Mouse (Mus musculus) limb, embryonic 10.5 days (tissue): ENCODE results near the gene Cep85l. TPM values are rescaled to one million over a fixed set of nuclear protein-coding genes. Genes with fewer than 3 reads are reported as not detected.

ENCODE experiments used
- DNase-seq: peaks from one replicate; pipeline ENCODE4 v3.0.0-alpha.2; 2017; ENCODE audit warnings: low spot score
- H3K27ac ChIP-seq: fragments of 300-500 bp; sonication (generic); 2 replicates; pipeline ENCODE4 v1.5.1; 2016; ENCODE audit warnings: mild to moderate bottlenecking
- H3K27me3 ChIP-seq: fragments of 300-500 bp; sonication (generic); 2 replicates; pipeline ENCODE4 v1.6.1; 2016; ENCODE audit warnings: low read depth, mild to moderate bottlenecking; ENCODE audit not compliant: poor library complexity, severe bottlenecking
- H3K36me3 ChIP-seq: fragments of 300-500 bp; sonication (generic); 2 replicates; pipeline ENCODE4 v1.6.1; 2016; ENCODE audit warnings: mild to moderate bottlenecking, moderate library complexity
- H3K4me1 ChIP-seq: fragments of 300-500 bp; sonication (generic); 2 replicates; pipeline ENCODE4 v1.6.1; 2016
- H3K4me3 ChIP-seq: fragments of 300-500 bp; sonication (generic); 2 replicates; pipeline ENCODE4 v1.5.1; 2016; ENCODE audit warnings: mild to moderate bottlenecking, moderate library complexity
- H3K9me3 ChIP-seq: fragments of 300-500 bp; sonication (generic); replicated peaks from 2 replicates; pipeline ENCODE4 v1.6.1; 2016; ENCODE audit warnings: mild to moderate bottlenecking
- WGBS: fragments of 180-500 bp; shearing (Covaris S2); methylation state at CpG from one replicate; pipeline ENCODE4 v1.1.7; 2016; 5-methylcytosine and 5-hydroxymethylcytosine counted together
- polyA plus RNA-seq: library from polyadenylated mRNA; unstranded; fragments of >200 nt; fragmentation: Nextera tagmentation; extraction: Ambion mirVana; gene quantifications from 2 replicates; pipeline ENCODE4 v1.2.1, GENCODE M21; 2016

The Cep85l gene
- polyA plus RNA-seq, 1 experiment from 2014 or later, result 6.1 TPM

DNA sequence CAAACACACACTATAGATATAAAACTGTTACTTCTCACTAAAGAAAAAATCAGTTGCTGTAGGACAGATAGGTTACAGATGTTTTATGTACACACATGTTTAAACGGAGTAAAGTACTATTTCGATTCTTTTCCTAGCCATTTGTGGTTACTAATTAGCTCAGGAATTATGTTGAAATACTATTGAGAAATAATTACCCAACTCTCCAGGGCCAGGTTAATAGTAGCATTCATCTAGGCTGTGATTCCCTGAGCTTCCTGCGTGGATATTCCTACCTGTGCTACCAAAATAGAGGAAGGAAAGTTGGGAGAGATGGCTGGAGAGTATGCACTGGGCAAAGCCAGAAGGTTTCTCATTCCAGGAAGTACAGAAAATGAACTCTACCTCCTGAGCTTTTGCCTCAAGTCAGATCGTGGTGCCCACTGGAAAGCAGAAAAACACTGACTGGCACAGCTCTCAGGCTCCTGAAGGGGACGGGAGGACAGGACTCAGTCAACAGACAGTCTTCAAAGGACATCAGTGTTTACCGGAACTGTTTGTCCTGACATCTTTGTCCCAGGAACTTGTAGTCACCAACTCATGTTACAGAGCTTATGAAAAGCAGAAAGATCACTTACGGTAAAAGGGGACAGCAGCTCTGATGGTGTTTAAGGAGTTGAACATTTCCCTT lies 3.1 kb upstream of the Cep85l start:
- no peaks in the 10 kb centered on the region for H3K36me3 ChIP-seq
- H3K4me3 ChIP-seq, result no peak overlapping the region
- DNase-seq, result no peak
- H3K4me1 ChIP-seq, result peaks cover 21% of the 10 kb centered on the region
- WGBS, result 76% methylated on average over 7 of the region's 7 CpGs
- no peaks in the 10 kb centered on the region for H3K9me3 ChIP-seq
- H3K27me3 ChIP-seq, result no peaks in the 10 kb centered on the region
- H3K27ac ChIP-seq, result no peak overlapping the region

DNA sequence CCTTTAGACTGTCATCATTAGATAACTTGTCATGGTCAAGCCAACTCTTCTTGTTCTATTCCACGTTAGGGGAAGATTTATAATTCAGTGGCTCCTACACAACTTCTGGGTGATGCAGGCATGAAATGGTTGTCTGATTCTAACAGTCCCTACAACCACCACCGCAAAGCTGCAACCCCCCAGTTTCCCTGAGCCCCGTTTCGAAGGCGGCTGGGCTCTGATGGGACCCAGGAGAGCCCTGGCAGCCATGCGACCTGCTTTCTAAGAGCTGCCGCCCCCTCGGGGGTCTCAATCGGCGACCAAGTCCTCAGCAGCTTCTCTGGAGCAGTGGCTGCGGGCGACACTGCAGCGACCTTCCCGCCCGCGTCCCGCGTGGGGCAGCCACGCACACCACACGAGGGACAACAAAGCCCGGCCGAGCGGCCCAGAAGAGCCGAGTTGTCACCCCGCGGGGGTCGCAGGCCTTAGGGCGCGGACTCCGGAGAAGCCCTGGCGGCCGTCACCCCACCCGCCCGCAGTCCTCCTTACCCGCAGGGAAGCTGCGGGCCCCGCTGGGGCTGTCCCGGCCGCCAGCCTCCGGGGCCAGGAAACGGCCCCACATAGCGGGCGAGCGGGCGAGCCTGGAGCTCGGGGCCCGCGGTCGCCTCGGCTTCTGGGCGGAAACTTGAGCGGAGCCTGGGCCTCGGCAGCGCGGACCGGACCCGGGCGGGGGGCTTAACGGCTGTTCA lies 602 bp downstream of the Cep85l start:
- no peaks in the 10 kb centered on the region for H3K36me3 ChIP-seq
- peak overlapping the region; percentile 97 for H3K4me3 ChIP-seq
- peak overlapping the region; percentile 98 for H3K27ac ChIP-seq
- H3K27me3 ChIP-seq, result no peaks in the 10 kb centered on the region
- no peaks in the 10 kb centered on the region for H3K9me3 ChIP-seq
- under 1% methylated on average over 59 of the region's 59 CpGs for WGBS
- no peak for DNase-seq
- H3K4me1 ChIP-seq, result peaks cover 33% of the 10 kb centered on the region

DNA sequence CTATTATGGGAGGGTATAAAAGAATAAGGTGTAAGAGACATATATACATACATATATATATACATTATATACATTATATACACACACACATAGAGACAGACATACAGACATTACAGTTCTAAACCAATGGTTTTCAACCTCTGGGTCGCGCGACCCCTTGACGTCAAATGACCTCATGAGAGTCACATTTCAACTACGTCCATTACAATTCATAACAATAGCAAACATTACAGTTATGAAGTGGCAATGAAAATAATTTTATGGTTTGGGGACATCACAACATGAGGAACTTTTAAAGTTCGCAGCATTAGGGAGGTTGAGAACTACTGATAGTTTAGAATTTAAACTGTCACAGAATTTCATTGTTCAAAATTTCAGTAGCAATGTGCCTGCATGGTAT lies 1.5 kb downstream of the Cep85l start:
- H3K4me3 ChIP-seq, result peak overlapping the region; percentile 97
- 0 out of 2 replicates have a peak, but pooled peaks cover 2% of the 10 kb centered on the region for H3K36me3 ChIP-seq
- peaks cover 33% of the 10 kb centered on the region for H3K4me1 ChIP-seq
- 81% methylated on average over 6 of the region's 6 CpGs for WGBS
- H3K27ac ChIP-seq, result no peak overlapping the region
- H3K9me3 ChIP-seq, result no peaks in the 10 kb centered on the region
- no peak for DNase-seq
- no peaks in the 10 kb centered on the region for H3K27me3 ChIP-seq

DNA sequence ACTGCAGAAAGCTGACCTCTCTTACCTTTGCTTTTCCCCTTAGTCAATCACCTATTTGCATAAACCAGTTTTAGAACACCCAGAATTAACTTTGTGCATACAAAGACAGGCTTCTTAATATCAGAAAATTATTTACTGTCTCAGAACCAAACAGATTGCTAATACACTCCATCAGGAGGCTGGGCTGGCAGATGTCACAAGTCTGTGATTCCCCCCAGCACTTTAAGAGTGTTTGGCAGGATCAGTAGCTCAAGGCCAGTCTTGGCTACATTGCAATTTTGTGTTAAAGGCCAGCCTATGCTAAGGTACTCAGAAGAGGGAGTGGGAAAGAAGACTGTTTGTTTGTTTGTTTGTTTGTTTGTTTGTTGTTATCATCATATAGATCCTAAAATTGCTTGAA lies 2.7 kb downstream of the Cep85l start:
- Histone ChIP-seq H3K4me1 (peaks cover 33% of the 10 kb centered on the region), H3K27me3 (no peaks in the 10 kb centered on the region), H3K36me3 (peaks cover 8% of the 10 kb centered on the region), H3K9me3 (no peaks in the 10 kb centered on the region), H3K4me3 (no peak overlapping the region), H3K27ac (no peak overlapping the region)
- no peak for DNase-seq

DNA sequence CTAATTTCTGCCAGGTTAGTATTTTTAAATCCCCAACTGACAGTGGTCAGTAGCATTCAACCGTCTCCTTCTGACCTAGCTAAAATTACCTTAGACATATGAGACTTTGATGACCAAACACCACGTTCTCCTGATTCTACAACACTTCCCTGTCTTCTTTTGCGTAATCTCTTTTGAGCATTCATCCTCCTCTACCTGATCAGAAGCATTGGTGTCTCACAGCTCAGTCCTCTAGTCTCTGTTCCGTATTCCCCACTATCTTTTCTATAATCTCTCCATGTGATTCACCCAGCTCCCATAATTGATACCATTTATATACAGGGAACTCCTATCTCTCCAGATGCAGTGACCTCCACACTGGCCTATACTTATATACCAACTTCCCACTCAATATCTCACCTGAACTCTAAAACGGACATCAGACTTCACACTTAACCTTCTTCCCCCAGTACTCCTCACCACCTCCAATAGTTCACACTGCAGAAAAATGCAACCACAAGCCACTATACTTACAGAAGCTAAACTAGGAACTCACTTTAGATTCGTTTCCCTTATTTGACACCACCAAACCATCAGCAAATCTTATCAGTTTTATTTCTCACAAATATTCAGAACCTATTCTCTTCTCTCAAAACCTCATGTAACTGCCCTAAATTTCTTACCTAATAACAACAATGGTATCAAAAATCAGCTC lies 5.7 kb downstream of the Cep85l start:
- Histone ChIP-seq H3K9me3 (no peaks in the 10 kb centered on the region; the same call in 1 of the 2 replicates), H3K36me3 (peaks cover 21% of the 10 kb centered on the region), H3K27me3 (no peaks in the 10 kb centered on the region), H3K27ac (no peak overlapping the region), H3K4me1 (peaks cover 24% of the 10 kb centered on the region), H3K4me3 (no peak overlapping the region)
- no peak for DNase-seq
- WGBS, result 93% methylated on average over 6 of the region's 6 CpGs

DNA sequence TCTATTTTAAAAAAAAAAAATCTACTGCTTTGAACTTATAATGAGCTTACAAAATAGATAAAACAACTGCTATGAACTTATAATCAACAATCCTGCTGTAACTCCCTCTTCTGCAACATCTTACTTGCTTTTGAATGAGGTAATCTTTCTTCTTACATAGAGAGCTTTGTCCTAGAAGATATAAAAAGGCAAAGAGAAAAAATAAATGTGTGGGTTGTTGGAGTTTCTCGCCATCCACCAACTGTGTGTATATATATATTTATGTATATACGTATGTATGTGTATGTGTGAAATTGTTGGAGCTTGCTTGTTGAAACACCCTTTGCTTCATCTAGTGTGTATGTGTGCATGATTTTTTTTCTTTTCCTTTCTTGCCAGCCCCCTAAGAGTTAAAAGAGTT lies 12.5 kb downstream of the Cep85l start:
- peaks cover 19% of the 10 kb centered on the region for H3K36me3 ChIP-seq
- DNase-seq, result no peak
- WGBS, result 99% methylated on average over 2 of the region's 2 CpGs
- H3K4me1 ChIP-seq, result peaks cover 3% of the 10 kb centered on the region; the same call in 1 of the 2 replicates
- no peaks in the 10 kb centered on the region for H3K27me3 ChIP-seq
- H3K4me3 ChIP-seq, result no peak overlapping the region
- no peaks in the 10 kb centered on the region; the same call in 1 of the 2 replicates for H3K9me3 ChIP-seq
- H3K27ac ChIP-seq, result no peak overlapping the region

DNA sequence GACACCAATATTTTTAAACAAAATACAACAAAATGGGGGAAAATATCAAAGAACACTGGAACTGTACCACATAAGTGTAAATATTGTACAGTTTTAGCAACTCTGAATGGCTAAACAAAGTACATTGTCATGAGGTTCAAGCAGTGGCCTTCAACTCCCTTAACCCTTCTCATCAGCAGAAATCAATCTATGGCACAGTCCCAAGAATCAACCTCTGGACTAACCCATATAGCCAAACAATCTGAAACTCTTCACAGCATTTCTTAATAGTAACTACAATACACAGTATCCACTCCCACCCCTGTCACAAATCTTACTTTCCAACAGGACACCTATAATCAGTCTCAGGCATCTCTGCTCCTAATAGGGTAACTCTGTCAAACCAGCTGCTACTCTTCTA lies 15.4 kb downstream of the Cep85l start:
- no peak overlapping the region for H3K4me3 ChIP-seq
- no peaks in the 10 kb centered on the region for H3K27me3 ChIP-seq
- H3K9me3 ChIP-seq, result no peaks in the 10 kb centered on the region
- H3K36me3 ChIP-seq, result peaks cover 6% of the 10 kb centered on the region
- DNase-seq, result no peak
- H3K4me1 ChIP-seq, result peaks cover 3% of the 10 kb centered on the region; the same call in 1 of the 2 replicates
- H3K27ac ChIP-seq, result no peak overlapping the region

DNA sequence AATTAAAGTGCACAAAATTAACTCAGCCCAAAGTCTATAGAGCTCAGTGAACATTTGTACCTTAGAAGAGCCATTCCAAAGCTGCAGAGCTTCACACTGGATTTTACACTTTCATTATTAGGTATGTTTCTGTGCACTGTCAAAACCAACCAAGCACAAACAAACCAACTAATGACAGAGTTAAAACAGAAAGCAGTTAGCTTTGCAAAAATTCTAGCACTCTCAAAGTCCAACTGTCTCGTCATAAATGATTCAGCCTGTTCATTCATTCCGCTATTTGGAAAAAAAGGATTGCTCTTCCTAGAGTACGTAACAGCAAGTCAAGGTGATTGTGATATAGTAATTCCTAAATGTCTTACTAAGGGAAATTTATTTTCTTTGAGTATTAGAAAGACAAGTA lies 20.7 kb downstream of the Cep85l start:
- H3K27me3 ChIP-seq, result no peaks in the 10 kb centered on the region
- H3K9me3 ChIP-seq, result no peaks in the 10 kb centered on the region
- peaks cover 33% of the 10 kb centered on the region for H3K36me3 ChIP-seq
- peaks cover under 1% of the 10 kb centered on the region; the same call in 1 of the 2 replicates for H3K4me1 ChIP-seq
- DNase-seq, result no peak
- WGBS, result 95% methylated on average over 3 of the region's 3 CpGs
- H3K4me3 ChIP-seq, result no peak overlapping the region
- H3K27ac ChIP-seq, result no peak overlapping the region

DNA sequence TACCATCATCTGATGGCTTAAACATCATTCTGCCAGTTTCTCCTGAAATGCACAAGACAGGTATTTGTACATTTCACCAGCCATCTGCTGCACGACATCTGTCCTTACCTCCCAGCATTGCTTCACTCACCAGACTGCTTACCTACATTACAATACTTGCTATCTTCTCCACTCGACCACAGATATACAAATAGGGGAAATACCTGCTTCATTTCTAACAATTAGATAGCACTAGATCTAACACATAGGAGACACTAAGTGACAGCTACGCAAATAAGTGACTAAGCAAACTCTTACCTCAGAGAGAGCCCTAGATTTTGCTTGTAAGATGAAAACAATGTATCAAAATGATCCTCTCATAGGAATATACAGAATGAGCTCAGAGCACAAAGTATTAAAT lies 26.1 kb downstream of the Cep85l start:
- H3K4me3 ChIP-seq, result no peak overlapping the region
- peaks cover 31% of the 10 kb centered on the region for H3K36me3 ChIP-seq
- no peak for DNase-seq
- H3K4me1 ChIP-seq, result no peaks in the 10 kb centered on the region
- no peaks in the 10 kb centered on the region for H3K27me3 ChIP-seq
- no peak overlapping the region for H3K27ac ChIP-seq
- no peaks in the 10 kb centered on the region for H3K9me3 ChIP-seq
- WGBS, result 87% methylated on average over 3 of the region's 3 CpGs

DNA sequence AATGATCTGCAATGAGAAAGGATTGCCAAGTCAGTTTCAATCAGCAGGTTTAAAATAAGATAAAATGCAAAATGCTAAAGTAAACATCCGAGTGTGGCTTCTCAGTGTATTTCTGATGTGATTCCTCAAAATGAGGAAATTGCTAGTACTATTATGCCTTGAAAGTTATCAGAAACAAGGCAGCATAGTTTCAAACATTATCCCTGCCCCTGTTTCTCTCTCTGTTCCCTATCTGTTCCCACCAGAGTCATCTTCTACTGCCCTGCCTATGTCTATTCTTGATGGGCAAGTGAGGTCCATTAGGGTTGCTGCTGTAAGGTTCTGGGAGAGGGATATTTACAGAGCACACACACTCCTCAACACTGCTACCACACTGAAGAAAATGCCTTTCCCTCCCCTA lies 30.5 kb downstream of the Cep85l start:
- H3K4me1 ChIP-seq, result no peaks in the 10 kb centered on the region
- no peaks in the 10 kb centered on the region for H3K9me3 ChIP-seq
- H3K27ac ChIP-seq, result no peak overlapping the region
- no peaks in the 10 kb centered on the region for H3K27me3 ChIP-seq
- DNase-seq, result no peak
- H3K36me3 ChIP-seq, result peaks cover 7% of the 10 kb centered on the region
- no peak overlapping the region for H3K4me3 ChIP-seq
- 81% methylated on average over 1 of the region's 1 CpGs for WGBS

DNA sequence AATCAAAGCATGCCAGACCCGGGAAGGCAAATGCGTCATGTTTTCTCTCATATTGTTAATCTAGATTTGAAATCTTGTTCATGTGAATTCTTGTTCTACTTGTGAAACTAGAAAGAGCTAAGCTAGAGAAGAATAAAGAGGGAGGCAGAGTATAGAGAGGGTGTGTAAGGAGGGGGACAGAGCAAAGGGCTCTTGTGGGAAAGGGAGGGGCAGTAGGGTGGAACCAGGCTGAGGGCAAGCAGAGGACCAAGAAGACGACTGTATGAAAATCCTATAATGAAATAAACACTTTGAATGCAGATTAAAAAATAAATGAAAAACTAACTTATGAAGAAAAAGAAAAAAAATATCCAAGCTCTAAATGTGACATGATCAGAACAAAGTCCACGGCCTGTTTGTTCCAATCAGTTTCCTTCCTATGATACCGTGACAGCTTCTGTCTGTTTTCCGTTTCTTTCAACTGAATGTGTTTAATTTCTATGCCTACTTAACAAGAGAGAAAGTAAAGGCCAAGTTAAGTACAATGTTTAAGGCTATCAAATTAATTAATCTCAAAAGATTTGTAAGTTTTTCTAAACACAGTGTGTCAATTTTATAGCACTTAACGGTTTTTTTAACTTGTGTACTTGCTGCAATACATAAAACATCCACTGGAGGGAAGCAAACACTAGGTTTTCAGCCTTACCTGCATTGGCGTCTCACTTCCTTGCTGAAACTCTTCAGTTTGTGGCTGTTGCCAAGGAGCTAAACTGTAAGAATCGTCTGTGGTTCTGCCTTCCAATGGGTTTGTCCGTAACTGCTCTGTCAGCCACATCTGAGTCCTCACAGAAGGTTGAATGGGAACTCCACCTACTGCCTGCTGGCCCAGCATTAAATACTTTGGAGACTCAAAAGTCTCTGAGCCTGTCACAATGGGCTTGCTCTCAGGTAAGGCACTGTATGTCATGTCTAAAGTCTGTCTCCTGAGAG lies 31.7 kb downstream of the Cep85l start:
- Histone ChIP-seq H3K9me3 (no peaks in the 10 kb centered on the region), H3K36me3 (peaks cover 7% of the 10 kb centered on the region), H3K4me3 (no peak overlapping the region), H3K27ac (no peak overlapping the region), H3K27me3 (no peaks in the 10 kb centered on the region), H3K4me1 (peaks cover 3% of the 10 kb centered on the region; the same call in 1 of the 2 replicates)
- no peak for DNase-seq
- WGBS, result 62% methylated on average over 10 of the region's 10 CpGs

DNA sequence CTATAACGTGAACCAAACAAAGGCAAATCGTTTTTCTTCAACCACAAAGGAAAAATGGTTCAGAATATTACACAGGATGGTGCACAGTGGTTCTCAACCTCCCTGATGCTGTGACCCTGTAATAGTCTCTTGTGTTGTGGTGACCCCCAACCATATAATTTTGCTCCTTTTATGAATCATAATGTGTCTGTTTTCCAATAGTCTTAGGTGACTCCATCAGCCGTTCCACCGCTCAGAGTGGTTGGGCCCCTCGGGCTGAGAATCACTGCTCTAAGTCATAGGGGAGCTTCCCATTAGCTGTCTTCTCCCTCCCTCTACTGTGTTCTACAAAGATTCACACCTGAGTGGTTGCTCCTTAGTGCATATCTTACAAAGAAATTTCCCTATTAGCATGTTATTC lies 32.8 kb downstream of the Cep85l start:
- H3K27ac ChIP-seq, result no peak overlapping the region
- no peak overlapping the region for H3K4me3 ChIP-seq
- H3K27me3 ChIP-seq, result no peaks in the 10 kb centered on the region
- no peak for DNase-seq
- WGBS, result 88% methylated on average over 5 of the region's 5 CpGs
- no peaks in the 10 kb centered on the region for H3K9me3 ChIP-seq
- peaks cover 7% of the 10 kb centered on the region for H3K36me3 ChIP-seq
- peaks cover 3% of the 10 kb centered on the region; the same call in 1 of the 2 replicates for H3K4me1 ChIP-seq
